Mouse (Mus musculus): Measurements from ENCODE around the gene Mus81. TPM values are rescaled to one million over a fixed set of nuclear protein-coding genes. Genes with fewer than 3 reads are reported as not detected.

The Mus81 gene
- polyA plus RNA-seq, 1 experiment from 2014 or later = 44.1 TPM

GRCm38 (mm10) chr19:5466916-5467500 lies 21.2 kb downstream of the Mus81 start:
- Histone ChIP-seq H3K9me3 (replicated peaks) (no peaks in the 10 kb centered on the region), H3K4me3 (replicated peaks) (no peak overlapping the region), H3K9ac (no peak overlapping the region), H3K36me3 (peaks cover 51% of the 10 kb centered on the region), H3K4me1 (peaks cover 14% of the 10 kb centered on the region), H3K27me3 (no peaks in the 10 kb centered on the region), H3K4me2 (replicated peaks) (no peak overlapping the region), H3K27ac (replicated peaks) (no peak overlapping the region)
- 93% methylated on average over 6 of the region's 6 CpGs for WGBS
- no peak for ATAC-seq (ENCODE audit: insufficient number of reproducible peaks, low FRiP score, low TSS enrichment, low read depth)

- Histone ChIP-seq H3K4me2 (replicated peaks) (no peak overlapping the region), H3K27ac (replicated peaks) (no peak overlapping the region), H3K27me3 (no peaks in the 10 kb centered on the region), H3K36me3 (peaks cover 56% of the 10 kb centered on the region), H3K4me3 (replicated peaks) (no peak overlapping the region), H3K4me1 (peaks cover 28% of the 10 kb centered on the region), H3K9me3 (replicated peaks) (no peaks in the 10 kb centered on the region), H3K9ac (no peak overlapping the region)
- ATAC-seq (ENCODE audit: insufficient number of reproducible peaks, low FRiP score, low TSS enrichment, low read depth) = no peak
- 95% methylated on average over 8 of the region's 8 CpGs for WGBS
These were observed 23.2 kb downstream of the Mus81 start for GRCm38 (mm10) chr19:5465037-5465436.

GRCm38 (mm10) chr19:5463791-5464562 lies 24.2 kb downstream of the Mus81 start:
- Histone ChIP-seq H3K27ac (replicated peaks) (peak overlapping the region; percentile 40), H3K27me3 (peaks cover 2% of the 10 kb centered on the region; the same call in 1 of the 2 replicates), H3K4me1 (peaks cover 32% of the 10 kb centered on the region), H3K36me3 (peaks cover 56% of the 10 kb centered on the region), H3K9ac (peak overlapping the region; percentile 15; the same call in 1 of the 2 replicates), H3K4me3 (replicated peaks) (peak overlapping the region; percentile 31), H3K4me2 (replicated peaks) (peak overlapping the region; percentile 46), H3K9me3 (replicated peaks) (no peaks in the 10 kb centered on the region)
- peak; percentile 29; the same call in 1 of the 2 replicates for ATAC-seq (ENCODE audit: insufficient number of reproducible peaks, low FRiP score, low TSS enrichment, low read depth)
- 35% methylated on average over 15 of the region's 15 CpGs for WGBS

GRCm38 (mm10) chr19:5463212-5463611 lies 25.0 kb downstream of the Mus81 start:
- 87% methylated on average over 9 of the region's 9 CpGs for WGBS
- Histone ChIP-seq H3K27ac (replicated peaks) (no peak overlapping the region), H3K36me3 (peaks cover 56% of the 10 kb centered on the region)

GRCm38 (mm10) chr19:5461411-5461810 lies 26.8 kb downstream of the Mus81 start:
- 84% methylated on average over 6 of the region's 6 CpGs for WGBS
- Histone ChIP-seq H3K4me1 (peaks cover 45% of the 10 kb centered on the region), H3K36me3 (peaks cover 40% of the 10 kb centered on the region), H3K27ac (replicated peaks) (no peak overlapping the region), H3K9ac (0 out of 2 replicates have a peak overlapping the region, but pooled peaks have one; percentile 66), H3K4me2 (replicated peaks) (peak overlapping the region; percentile 86), H3K27me3 (peaks cover 4% of the 10 kb centered on the region; the same call in 1 of the 2 replicates), H3K9me3 (replicated peaks) (no peaks in the 10 kb centered on the region), H3K4me3 (replicated peaks) (peak overlapping the region; percentile 89)
- no peak for ATAC-seq (ENCODE audit: insufficient number of reproducible peaks, low FRiP score, low TSS enrichment, low read depth)

More at GRCm38 (mm10) chr19:5463212-5463611, 25.0 kb downstream of the Mus81 start:
- no peak overlapping the region for H3K4me3 ChIP-seq (replicated peaks)
- no peaks in the 10 kb centered on the region for H3K9me3 ChIP-seq (replicated peaks)
- H3K9ac ChIP-seq = no peak overlapping the region
- H3K4me1 ChIP-seq = peaks cover 31% of the 10 kb centered on the region
- no peak overlapping the region for H3K4me2 ChIP-seq (replicated peaks)
- peaks cover 4% of the 10 kb centered on the region; the same call in 1 of the 2 replicates for H3K27me3 ChIP-seq
- ATAC-seq (ENCODE audit: insufficient number of reproducible peaks, low FRiP score, low TSS enrichment, low read depth) = no peak

GRCm38 (mm10) chr19:5460465-5460911 lies 27.7 kb downstream of the Mus81 start, which contains the start of gene Fibp:
Gene Fibp (plus strand): TSS chr19:5460615.
- peak; percentile 46 for ATAC-seq (ENCODE audit: insufficient number of reproducible peaks, low FRiP score, low TSS enrichment, low read depth)
- H3K4me3 ChIP-seq (replicated peaks) = peak within 1 kb of the TSS; percentile 89
- under 1% methylated on average over 32 of the region's 32 CpGs for WGBS
- H3K36me3 ChIP-seq = peaks cover 30% of the 10 kb centered on the region
- H3K27ac ChIP-seq (replicated peaks) = peak within 1 kb of the TSS; percentile 84
- H3K27me3 ChIP-seq = peaks cover 4% of the 10 kb centered on the region; the same call in 1 of the 2 replicates
- H3K4me1 ChIP-seq = peaks cover 55% of the 10 kb centered on the region
- peak within 1 kb of the TSS; percentile 86 for H3K4me2 ChIP-seq (replicated peaks)
- H3K9me3 ChIP-seq (replicated peaks) = no peaks in the 10 kb centered on the region
- H3K9ac ChIP-seq = peak within 1 kb of the TSS; percentile 66

- peak overlapping the region; percentile 84 for H3K27ac ChIP-seq (replicated peaks)
These were observed 28.3 kb downstream of the Mus81 start for GRCm38 (mm10) chr19:5459896-5460295.

GRCm38 (mm10) chr19:5459019-5459418 lies 29.2 kb downstream of the Mus81 start:
- Histone ChIP-seq H3K27me3 (peaks cover 4% of the 10 kb centered on the region; the same call in 1 of the 2 replicates), H3K4me1 (peaks cover 57% of the 10 kb centered on the region), H3K4me3 (replicated peaks) (no peak overlapping the region), H3K36me3 (peaks cover 23% of the 10 kb centered on the region), H3K4me2 (replicated peaks) (no peak overlapping the region), H3K9me3 (replicated peaks) (no peaks in the 10 kb centered on the region), H3K27ac (replicated peaks) (no peak overlapping the region), H3K9ac (no peak overlapping the region)
- ATAC-seq (ENCODE audit: insufficient number of reproducible peaks, low FRiP score, low TSS enrichment, low read depth) = no peak
- WGBS = 65% methylated on average over 7 of the region's 7 CpGs

More at GRCm38 (mm10) chr19:5459896-5460295, 28.3 kb downstream of the Mus81 start:
- Histone ChIP-seq H3K4me1 (peaks cover 61% of the 10 kb centered on the region), H3K27me3 (peaks cover 4% of the 10 kb centered on the region; the same call in 1 of the 2 replicates), H3K4me2 (replicated peaks) (peak overlapping the region; percentile 86), H3K9ac (peak overlapping the region; percentile 66), H3K4me3 (replicated peaks) (peak overlapping the region; percentile 89), H3K36me3 (peaks cover 25% of the 10 kb centered on the region), H3K9me3 (replicated peaks) (no peaks in the 10 kb centered on the region)
- ATAC-seq (ENCODE audit: insufficient number of reproducible peaks, low FRiP score, low TSS enrichment, low read depth) = no peak
- 31% methylated on average over 3 of the region's 3 CpGs for WGBS

- H3K36me3 ChIP-seq = peaks cover 22% of the 10 kb centered on the region
- ATAC-seq (ENCODE audit: insufficient number of reproducible peaks, low FRiP score, low TSS enrichment, low read depth) = no peak
- 13% methylated on average over 14 of the region's 14 CpGs for WGBS
- H3K9ac ChIP-seq = peak within 1 kb of the TSS; percentile 74
- peaks cover 52% of the 10 kb centered on the region for H3K4me1 ChIP-seq
- H3K27ac ChIP-seq (replicated peaks) = peak within 1 kb of the TSS; percentile 92
- H3K4me2 ChIP-seq (replicated peaks) = peak within 1 kb of the TSS; percentile 99
- H3K27me3 ChIP-seq = peaks cover 4% of the 10 kb centered on the region; the same call in 1 of the 2 replicates
- H3K4me3 ChIP-seq (replicated peaks) = peak within 1 kb of the TSS; percentile 77
- H3K9me3 ChIP-seq (replicated peaks) = no peaks in the 10 kb centered on the region
These were observed 30.3 kb downstream of the Mus81 start, which contains the start of gene Ccdc85b for GRCm38 (mm10) chr19:5457746-5458442. Gene Ccdc85b (minus strand): TSS chr19:5457894.

GRCm38 (mm10) chr19:5456922-5457745 lies 31.1 kb downstream of the Mus81 start:
- WGBS = under 1% methylated on average over 70 of the region's 70 CpGs
- H3K9ac ChIP-seq = peak overlapping the region; percentile 74
- H3K9me3 ChIP-seq (replicated peaks) = no peaks in the 10 kb centered on the region
- H3K36me3 ChIP-seq = peaks cover 15% of the 10 kb centered on the region
- peaks cover 52% of the 10 kb centered on the region for H3K4me1 ChIP-seq
- peak overlapping the region; percentile 77 for H3K4me3 ChIP-seq (replicated peaks)
- peaks cover 4% of the 10 kb centered on the region; the same call in 1 of the 2 replicates for H3K27me3 ChIP-seq
- peak overlapping the region; percentile 99 for H3K4me2 ChIP-seq (replicated peaks)
- ATAC-seq (ENCODE audit: insufficient number of reproducible peaks, low FRiP score, low TSS enrichment, low read depth) = peak; percentile 93
- peak overlapping the region; percentile 92 for H3K27ac ChIP-seq (replicated peaks)

Data from embryonic facial prominence, embryonic 15.5 days (tissue).